Mouse (Mus musculus): ENCODE data around the gene Csad. TPM values are rescaled to one million over a fixed set of nuclear protein-coding genes. Genes with fewer than 3 reads are reported as not detected.

The Csad gene
- polyA plus RNA-seq, 1 experiment from 2014 or later = 89.6 TPM

DNA sequence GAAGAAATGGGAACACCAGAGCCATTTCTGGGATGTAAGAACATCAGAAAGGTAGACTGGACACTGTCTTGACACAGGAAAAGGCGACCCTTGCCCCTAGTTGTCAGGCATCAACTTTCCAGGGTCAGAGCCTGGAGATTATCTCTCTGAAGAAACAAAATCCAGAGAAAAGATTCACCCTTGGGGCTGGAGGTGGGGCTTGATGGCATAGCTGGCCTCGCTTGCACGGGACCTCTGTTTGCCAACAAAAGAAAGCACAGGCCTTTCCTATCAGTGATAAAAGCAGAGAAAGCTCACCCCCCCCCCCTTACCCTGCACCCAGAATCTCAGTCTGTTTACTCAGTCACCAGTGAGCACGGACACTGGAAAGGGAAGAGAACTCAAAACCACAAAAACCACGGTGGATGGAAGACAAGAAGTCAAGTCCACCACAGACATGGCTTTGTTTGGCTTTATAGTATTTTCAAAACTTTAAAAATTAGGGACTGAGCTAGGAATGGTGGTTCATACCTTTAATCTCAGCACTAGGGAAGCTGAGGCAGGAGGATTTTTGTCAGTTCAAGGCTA, 11.6 kb downstream of the Csad start:
- ATAC-seq (ENCODE audit: insufficient number of reproducible peaks, insufficient read depth, low FRiP score, low TSS enrichment, low read depth) = no peak
- Histone ChIP-seq H3K9ac (no peak overlapping the region), H3K36me3 (peaks cover 22% of the 10 kb centered on the region; the same call in 1 of the 2 replicates), H3K4me3 (no peak overlapping the region), H3K27ac (no peak overlapping the region), H3K27me3 (no peaks in the 10 kb centered on the region), H3K9me3 (no peaks in the 10 kb centered on the region), H3K4me1 (peaks cover 11% of the 10 kb centered on the region), H3K4me2 (no peak overlapping the region)
- 43% methylated on average over 5 of the region's 5 CpGs for WGBS

DNA sequence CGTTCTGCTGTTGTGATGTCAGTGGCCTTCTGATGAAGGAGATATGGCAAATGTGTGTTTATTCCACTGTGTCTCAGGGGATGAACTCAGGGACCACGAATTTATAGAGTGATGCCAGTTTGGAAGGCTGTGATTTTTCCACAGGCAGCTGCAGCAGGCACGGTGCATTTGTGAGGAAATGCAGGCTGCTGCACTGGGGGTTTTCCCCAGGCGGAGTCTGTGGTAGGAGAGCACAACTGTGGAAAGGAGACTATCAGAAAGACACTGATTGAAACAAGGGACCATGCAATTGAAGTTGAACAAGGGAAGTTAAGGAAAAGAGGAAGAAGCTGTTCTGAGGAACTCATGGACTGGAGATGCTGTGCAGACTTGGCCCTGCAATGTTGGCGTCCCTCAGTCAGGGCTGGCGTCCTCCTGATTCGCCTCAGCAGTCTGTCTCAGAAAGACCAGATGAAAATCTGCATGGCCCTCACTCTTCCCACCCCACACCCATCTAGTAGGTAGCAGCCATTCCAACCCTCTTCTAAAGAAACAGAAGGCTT, 12.2 kb downstream of the Csad start:
- 67% methylated on average over 7 of the region's 7 CpGs for WGBS
- Histone ChIP-seq H3K4me1 (peaks cover 11% of the 10 kb centered on the region), H3K27me3 (no peaks in the 10 kb centered on the region), H3K9me3 (no peaks in the 10 kb centered on the region), H3K27ac (no peak overlapping the region), H3K9ac (no peak overlapping the region), H3K4me3 (no peak overlapping the region), H3K4me2 (no peak overlapping the region), H3K36me3 (peaks cover 24% of the 10 kb centered on the region)
- no peak for ATAC-seq (ENCODE audit: insufficient number of reproducible peaks, insufficient read depth, low FRiP score, low TSS enrichment, low read depth)

DNA sequence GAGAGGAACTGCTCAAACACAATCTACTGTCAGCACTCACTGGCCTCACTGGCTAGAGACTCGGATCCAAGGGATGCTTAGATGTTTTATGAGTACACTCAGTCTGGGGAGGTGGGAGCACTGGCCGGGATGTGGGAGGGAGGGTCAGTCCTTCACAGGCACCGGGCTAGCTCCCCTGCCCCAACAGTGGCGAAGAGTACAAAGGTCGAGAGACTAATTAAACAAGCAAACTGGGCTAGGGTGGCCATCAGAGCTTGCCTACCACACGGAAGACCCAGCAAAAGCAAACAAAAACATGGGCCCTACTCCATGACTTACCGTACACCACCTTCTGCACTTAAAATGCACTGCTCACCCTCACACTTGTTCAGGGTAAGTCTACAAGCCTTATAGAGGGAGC, 12.8 kb downstream of the Csad start:
- peaks cover 29% of the 10 kb centered on the region for H3K36me3 ChIP-seq
- no peaks in the 10 kb centered on the region for H3K27me3 ChIP-seq
- no peak overlapping the region for H3K4me2 ChIP-seq
- H3K9me3 ChIP-seq = no peaks in the 10 kb centered on the region
- 0 out of 2 replicates have a peak overlapping the region, but pooled peaks have one; percentile 12 for H3K9ac ChIP-seq
- H3K27ac ChIP-seq = no peak overlapping the region
- WGBS = 76% methylated on average over 7 of the region's 7 CpGs
- ATAC-seq (ENCODE audit: insufficient number of reproducible peaks, insufficient read depth, low FRiP score, low TSS enrichment, low read depth) = no peak
- H3K4me1 ChIP-seq = peaks cover 11% of the 10 kb centered on the region
- no peak overlapping the region for H3K4me3 ChIP-seq

DNA sequence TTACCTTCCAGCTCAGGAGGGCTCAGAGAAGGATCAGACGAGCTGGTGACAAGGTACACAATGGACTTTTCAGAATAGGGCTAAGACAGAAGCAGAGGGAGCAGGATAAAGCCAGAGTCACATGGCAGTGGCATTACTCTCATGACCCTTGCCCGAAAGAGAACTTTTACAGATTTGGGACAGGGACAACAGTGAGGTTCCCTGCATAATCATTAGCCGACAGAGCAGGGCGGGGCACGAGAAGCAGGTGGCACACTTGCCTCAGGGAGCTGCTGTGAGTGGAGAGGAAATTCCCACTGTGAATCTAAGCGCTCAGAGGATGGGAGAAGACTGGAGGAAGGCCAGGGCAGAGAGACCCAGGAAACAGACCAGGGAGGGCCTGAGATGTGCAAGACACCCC, 15.6 kb downstream of the Csad start:
- peaks cover 9% of the 10 kb centered on the region for H3K4me1 ChIP-seq
- H3K27ac ChIP-seq = no peak overlapping the region
- no peak overlapping the region for H3K4me3 ChIP-seq
- no peak overlapping the region for H3K9ac ChIP-seq
- H3K27me3 ChIP-seq = no peaks in the 10 kb centered on the region
- ATAC-seq (ENCODE audit: insufficient number of reproducible peaks, insufficient read depth, low FRiP score, low TSS enrichment, low read depth) = 0 out of 2 replicates have a peak, but pooled peaks have one; percentile 26
- WGBS = 61% methylated on average over 6 of the region's 6 CpGs
- no peaks in the 10 kb centered on the region for H3K9me3 ChIP-seq
- H3K4me2 ChIP-seq = no peak overlapping the region
- peaks cover 53% of the 10 kb centered on the region for H3K36me3 ChIP-seq

DNA sequence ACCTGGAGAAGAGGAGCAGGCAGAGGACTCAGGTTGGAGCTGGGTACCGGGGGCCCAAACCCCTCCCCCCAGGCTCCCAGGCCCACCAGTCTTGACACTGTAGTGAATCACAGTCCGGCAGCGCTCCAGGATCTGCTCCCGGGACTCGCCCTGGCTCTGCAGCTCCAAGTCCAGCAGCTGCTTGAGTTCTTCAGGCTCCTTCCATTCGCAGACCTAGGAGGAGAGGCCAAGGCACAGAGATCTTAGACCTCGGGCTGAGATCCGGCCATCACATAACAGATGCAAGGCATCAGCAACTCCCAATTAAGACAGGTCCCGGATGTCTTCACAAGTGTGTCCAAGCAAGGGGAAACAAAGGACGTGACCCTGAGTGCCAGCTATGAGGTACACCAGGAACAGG, 16.4 kb downstream of the Csad start:
- WGBS = 87% methylated on average over 10 of the region's 10 CpGs
- Histone ChIP-seq H3K4me1 (peaks cover 6% of the 10 kb centered on the region), H3K27ac (peak overlapping the region; percentile 48; the same call in 1 of the 2 replicates), H3K9me3 (no peaks in the 10 kb centered on the region), H3K4me2 (no peak overlapping the region), H3K4me3 (no peak overlapping the region), H3K36me3 (peaks cover 61% of the 10 kb centered on the region), H3K27me3 (no peaks in the 10 kb centered on the region), H3K9ac (no peak overlapping the region)
- no peak for ATAC-seq (ENCODE audit: insufficient number of reproducible peaks, insufficient read depth, low FRiP score, low TSS enrichment, low read depth)

DNA sequence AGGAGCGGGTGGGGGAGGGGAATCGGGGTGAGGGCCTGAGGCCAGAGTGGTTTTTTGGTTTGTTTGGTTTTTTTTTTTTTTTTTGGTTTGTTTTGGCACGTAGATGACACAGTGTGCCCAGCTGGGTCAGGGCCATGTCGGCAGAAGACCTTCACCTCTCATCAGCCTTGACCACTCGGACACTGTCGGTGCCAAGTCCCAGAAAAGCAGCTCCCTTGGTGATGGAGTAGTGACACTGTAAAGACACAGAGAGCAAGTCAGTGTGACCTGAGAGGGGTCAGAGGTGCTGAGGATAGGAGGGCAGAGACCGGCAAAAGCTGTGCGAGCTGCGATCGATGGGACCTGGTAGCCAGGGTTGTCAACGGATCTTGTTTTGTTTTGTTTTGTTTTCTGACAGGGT, 18.3 kb downstream of the Csad start:
- no peak overlapping the region for H3K4me2 ChIP-seq
- H3K4me3 ChIP-seq = no peak overlapping the region
- H3K9me3 ChIP-seq = no peaks in the 10 kb centered on the region
- no peaks in the 10 kb centered on the region for H3K27me3 ChIP-seq
- no peaks in the 10 kb centered on the region for H3K4me1 ChIP-seq
- H3K9ac ChIP-seq = no peak overlapping the region
- no peak overlapping the region for H3K27ac ChIP-seq
- ATAC-seq (ENCODE audit: insufficient number of reproducible peaks, insufficient read depth, low FRiP score, low TSS enrichment, low read depth) = no peak
- 81% methylated on average over 11 of the region's 11 CpGs for WGBS
- H3K36me3 ChIP-seq = peaks cover 76% of the 10 kb centered on the region

DNA sequence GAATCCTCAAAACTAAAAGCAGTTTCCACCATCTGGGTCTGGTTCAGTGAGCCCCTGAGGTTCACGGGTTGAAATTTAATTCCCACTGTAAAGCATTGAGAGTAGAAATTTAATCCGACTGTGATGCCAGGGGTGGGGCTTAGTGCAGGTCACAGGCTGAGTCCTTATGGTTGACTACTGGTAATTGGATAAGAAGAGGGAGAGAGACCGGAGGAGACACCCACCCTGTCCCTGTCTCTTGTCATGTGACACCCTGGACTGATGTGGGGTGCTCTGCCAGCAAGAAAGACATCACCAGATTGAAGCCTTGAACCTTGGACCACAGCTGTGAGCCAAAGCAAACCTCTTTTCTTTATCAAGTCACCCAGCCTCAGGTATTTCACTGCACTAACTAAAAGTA, 21.4 kb downstream of the Csad start:
- 21% methylated on average over 3 of the region's 3 CpGs for WGBS
- H3K27me3 ChIP-seq = no peaks in the 10 kb centered on the region
- no peak overlapping the region for H3K9ac ChIP-seq
- no peaks in the 10 kb centered on the region for H3K4me1 ChIP-seq
- H3K9me3 ChIP-seq = no peaks in the 10 kb centered on the region
- no peak overlapping the region for H3K27ac ChIP-seq
- no peak overlapping the region for H3K4me2 ChIP-seq
- no peak overlapping the region for H3K4me3 ChIP-seq
- H3K36me3 ChIP-seq = peaks cover 85% of the 10 kb centered on the region
- ATAC-seq (ENCODE audit: insufficient number of reproducible peaks, insufficient read depth, low FRiP score, low TSS enrichment, low read depth) = no peak

DNA sequence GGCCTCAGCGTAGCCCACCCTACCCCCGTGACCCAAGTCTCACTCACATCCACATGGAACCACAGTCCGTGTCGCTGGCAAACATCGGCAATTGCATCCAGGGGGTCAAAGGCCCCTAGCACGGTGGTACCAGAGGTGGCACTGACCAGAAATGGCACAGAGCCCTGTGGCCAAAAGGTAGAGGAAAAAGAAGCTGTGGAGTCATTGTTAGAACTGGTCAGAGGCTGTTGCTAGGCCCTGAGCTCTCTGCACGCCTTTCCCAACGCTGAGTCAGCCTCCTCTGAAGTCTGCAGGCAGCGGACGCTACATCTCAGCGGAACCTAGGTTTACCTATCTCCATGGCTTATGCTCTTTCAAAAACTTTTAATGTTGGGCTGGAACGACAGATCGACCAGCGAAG, 24.6 kb downstream of the Csad start:
- Histone ChIP-seq H3K9me3 (no peaks in the 10 kb centered on the region), H3K4me2 (no peak overlapping the region), H3K27me3 (no peaks in the 10 kb centered on the region), H3K4me1 (no peaks in the 10 kb centered on the region), H3K4me3 (no peak overlapping the region), H3K36me3 (peaks cover 81% of the 10 kb centered on the region), H3K9ac (no peak overlapping the region), H3K27ac (no peak overlapping the region)
- WGBS = 89% methylated on average over 14 of the region's 14 CpGs
- ATAC-seq (ENCODE audit: insufficient number of reproducible peaks, insufficient read depth, low FRiP score, low TSS enrichment, low read depth) = 0 out of 2 replicates have a peak, but pooled peaks have one; percentile 26

DNA sequence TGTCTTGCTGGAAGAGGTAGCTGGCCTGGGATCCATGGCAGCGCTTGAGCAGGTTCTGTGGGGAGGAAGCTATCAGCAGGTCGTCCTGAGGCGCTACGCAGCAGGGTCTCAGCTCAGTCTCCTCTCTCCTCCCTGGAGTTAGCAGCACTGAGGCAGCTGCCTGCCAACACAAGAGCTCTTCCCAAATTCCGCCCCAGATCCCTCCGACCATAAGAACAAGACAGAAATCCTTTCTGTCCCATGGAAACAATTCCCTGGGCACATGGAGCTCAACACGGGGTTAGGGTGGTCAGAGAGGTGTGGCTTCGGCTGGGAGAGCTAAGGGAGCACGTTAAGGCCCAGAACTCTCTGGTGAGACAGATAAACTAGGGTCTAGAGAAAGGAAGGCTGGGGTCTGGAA, 25.4 kb downstream of the Csad start:
- WGBS = 77% methylated on average over 9 of the region's 9 CpGs
- Histone ChIP-seq H3K4me1 (no peaks in the 10 kb centered on the region), H3K9me3 (no peaks in the 10 kb centered on the region), H3K4me2 (no peak overlapping the region), H3K27ac (no peak overlapping the region), H3K27me3 (no peaks in the 10 kb centered on the region), H3K4me3 (no peak overlapping the region), H3K36me3 (peaks cover 79% of the 10 kb centered on the region), H3K9ac (no peak overlapping the region)
- ATAC-seq (ENCODE audit: insufficient number of reproducible peaks, insufficient read depth, low FRiP score, low TSS enrichment, low read depth) = no peak

DNA sequence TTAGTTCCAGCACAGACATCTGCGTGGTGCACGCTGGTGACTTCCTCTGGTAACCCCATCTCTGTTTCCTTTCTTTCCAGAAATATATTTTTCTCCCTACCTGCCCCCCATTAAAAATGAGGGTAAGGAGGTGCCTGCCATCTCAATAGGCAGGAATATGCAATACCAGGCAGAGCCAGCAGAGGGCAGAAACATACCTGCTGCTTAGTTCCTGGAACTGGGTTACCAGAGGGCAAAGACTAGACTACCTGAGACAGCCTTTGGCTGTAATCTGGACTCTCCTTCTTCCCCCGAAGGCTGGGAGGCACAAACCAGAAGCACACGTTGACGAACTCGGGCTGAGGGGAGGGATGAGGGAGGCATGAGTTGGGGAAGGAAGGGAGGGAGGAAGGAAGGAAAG, 26.2 kb downstream of the Csad start:
- peaks cover 71% of the 10 kb centered on the region for H3K36me3 ChIP-seq
- no peak for ATAC-seq (ENCODE audit: insufficient number of reproducible peaks, insufficient read depth, low FRiP score, low TSS enrichment, low read depth)
- H3K4me1 ChIP-seq = no peaks in the 10 kb centered on the region
- WGBS = 13% methylated on average over 6 of the region's 6 CpGs
- H3K27me3 ChIP-seq = no peaks in the 10 kb centered on the region
- no peak overlapping the region for H3K4me2 ChIP-seq
- H3K9me3 ChIP-seq = no peaks in the 10 kb centered on the region
- no peak overlapping the region for H3K9ac ChIP-seq
- H3K27ac ChIP-seq = no peak overlapping the region
- H3K4me3 ChIP-seq = no peak overlapping the region

DNA sequence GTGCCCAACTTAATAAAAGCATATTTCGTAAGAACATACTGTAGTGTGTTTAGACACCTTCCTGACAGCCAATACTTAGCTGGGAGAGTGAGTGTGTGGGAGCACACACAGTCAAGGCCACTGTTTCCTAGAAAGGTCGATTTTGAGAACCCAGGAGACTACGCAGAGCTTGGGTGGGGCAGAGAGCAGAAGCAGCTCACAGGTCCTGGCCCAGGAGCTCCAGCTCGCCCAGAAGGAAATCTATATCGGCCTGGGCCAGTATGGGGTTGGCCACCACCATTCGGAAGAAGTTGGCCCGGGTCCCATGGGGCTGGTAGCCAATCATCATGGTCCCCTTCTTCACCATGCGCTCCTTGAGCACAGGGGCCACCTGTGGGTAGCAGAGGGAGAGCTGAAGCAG, 27.1 kb downstream of the Csad start:
- no peaks in the 10 kb centered on the region for H3K9me3 ChIP-seq
- WGBS = 83% methylated on average over 8 of the region's 8 CpGs
- no peaks in the 10 kb centered on the region for H3K4me1 ChIP-seq
- no peak overlapping the region for H3K4me2 ChIP-seq
- no peak overlapping the region for H3K9ac ChIP-seq
- no peak overlapping the region for H3K4me3 ChIP-seq
- ATAC-seq (ENCODE audit: insufficient number of reproducible peaks, insufficient read depth, low FRiP score, low TSS enrichment, low read depth) = no peak
- peaks cover 64% of the 10 kb centered on the region for H3K36me3 ChIP-seq
- H3K27me3 ChIP-seq = no peaks in the 10 kb centered on the region
- H3K27ac ChIP-seq = no peak overlapping the region

DNA sequence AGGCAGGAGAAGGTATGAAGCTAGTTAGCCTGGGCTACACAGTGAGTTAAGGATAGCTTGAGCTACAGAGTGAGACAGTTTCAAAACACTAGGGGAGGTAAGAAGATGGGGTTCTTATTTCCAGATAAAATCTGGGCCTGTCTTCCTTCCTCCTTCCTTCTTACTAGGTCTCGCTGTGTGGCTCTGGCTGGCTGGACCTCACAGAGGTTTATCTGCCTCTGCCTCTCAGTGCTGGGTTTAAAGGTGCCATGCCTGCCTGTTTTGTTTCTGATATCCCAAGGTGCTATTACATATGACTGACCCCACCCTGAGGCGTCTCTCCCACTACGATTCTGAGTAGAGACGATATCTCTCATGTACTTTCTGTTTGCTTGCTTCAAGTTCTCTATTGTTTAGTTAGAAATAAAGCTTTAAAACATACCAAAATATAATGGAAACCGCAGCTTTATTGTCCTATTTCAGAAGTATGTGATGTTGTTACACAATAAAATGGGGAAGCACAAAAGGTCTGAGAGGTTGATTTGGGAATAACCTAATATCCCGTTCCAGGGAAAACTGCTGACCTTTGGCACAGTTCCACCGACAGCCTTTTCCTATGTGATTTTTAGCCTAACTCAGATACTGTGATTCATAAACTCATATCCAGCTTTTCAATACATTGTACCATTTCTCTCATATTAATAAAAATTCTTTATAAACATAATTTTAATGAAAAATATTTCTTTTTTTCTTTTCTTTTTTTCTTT, 27.8 kb downstream of the Csad start:
- H3K27me3 ChIP-seq = no peaks in the 10 kb centered on the region
- H3K9ac ChIP-seq = no peak overlapping the region
- H3K4me2 ChIP-seq = no peak overlapping the region
- no peak overlapping the region for H3K27ac ChIP-seq
- WGBS = 83% methylated on average over 7 of the region's 7 CpGs
- H3K9me3 ChIP-seq = no peaks in the 10 kb centered on the region
- no peak for ATAC-seq (ENCODE audit: insufficient number of reproducible peaks, insufficient read depth, low FRiP score, low TSS enrichment, low read depth)
- H3K36me3 ChIP-seq = peaks cover 60% of the 10 kb centered on the region
- H3K4me1 ChIP-seq = no peaks in the 10 kb centered on the region
- H3K4me3 ChIP-seq = no peak overlapping the region
